Mouse (Mus musculus): ENCODE results near the gene Nop16. TPM values are rescaled to one million over a fixed set of nuclear protein-coding genes. Genes with fewer than 3 reads are reported as not detected.

The Nop16 gene
- polyA plus RNA-seq, 1 experiment, result 16.0 TPM

DNA sequence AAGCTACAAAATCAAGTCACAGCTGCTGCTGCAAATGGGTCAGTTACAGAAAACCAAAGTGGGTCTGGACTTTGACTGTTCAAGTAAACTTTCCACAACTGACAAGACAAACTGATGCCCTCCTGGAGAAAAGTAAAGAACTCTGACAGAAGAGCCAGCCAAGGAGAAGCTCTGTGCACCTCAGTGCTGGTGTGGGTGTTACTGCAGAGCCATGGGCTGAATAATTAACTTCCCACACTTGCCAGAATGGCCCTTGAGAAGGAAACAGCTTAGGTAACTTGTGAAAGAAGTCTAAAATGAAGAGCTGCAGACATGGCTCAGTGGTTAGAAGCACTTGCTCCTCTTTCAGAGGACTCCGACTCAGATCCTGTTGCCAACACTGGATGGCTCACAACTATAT lies 32.2 kb downstream of the Nop16 start:
- Histone ChIP-seq H3K4me3 (ENCODE audit: insufficient read depth, low read depth, low read length) (no peak overlapping the region), H3K27ac (replicated peaks; ENCODE audit: low read depth, low read length) (no peak overlapping the region), H3K4me1 (ENCODE audit: control insufficient read depth, insufficient read depth, insufficient read length, low read length) (peaks cover 4% of the 10 kb centered on the region; the same call in 1 of the 2 replicates)

DNA sequence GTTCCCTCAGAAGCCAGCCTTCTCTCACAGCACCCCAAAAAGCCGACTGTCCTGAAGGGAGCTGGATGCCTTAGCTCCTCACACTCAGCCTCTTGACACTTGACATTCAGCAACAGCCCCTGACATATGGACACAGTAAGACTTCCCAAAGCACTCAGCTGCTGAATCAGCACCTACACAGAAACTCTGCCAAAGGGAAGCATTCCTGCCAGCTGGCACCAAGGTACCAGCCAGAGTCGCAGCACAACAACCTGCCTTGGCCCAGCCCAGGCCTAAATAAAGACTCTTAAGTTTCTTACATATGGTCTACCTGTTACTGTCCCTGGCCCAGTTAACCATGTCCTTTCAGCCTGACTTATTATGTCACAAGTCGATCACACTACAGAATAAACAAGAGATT lies 33.1 kb downstream of the Nop16 start:
- Histone ChIP-seq H3K27ac (replicated peaks; ENCODE audit: low read depth, low read length) (peak overlapping the region; percentile 45; the same call in 1 of the 2 replicates), H3K4me1 (ENCODE audit: control insufficient read depth, insufficient read depth, insufficient read length, low read length) (peaks cover 4% of the 10 kb centered on the region; the same call in 1 of the 2 replicates), H3K4me3 (ENCODE audit: insufficient read depth, low read depth, low read length) (no peak overlapping the region)

DNA sequence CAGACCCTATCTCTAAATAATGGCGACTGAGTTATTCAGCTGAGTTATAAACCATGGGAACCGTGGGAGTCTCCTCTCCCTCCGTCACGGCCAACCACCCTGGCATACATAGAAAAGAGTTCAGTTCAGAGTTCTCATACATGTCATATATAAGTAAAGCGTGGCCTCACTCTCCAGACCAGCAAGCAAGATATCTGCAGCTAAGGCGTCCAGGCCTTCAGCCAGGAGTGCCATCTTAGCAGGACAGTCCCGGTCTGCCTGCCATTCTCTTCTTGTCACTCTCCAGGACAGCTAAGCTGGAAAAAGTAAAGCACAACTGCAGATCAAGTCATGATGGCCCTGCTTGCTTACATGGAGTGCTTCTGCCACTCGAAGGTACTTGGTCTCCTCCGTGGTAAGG lies 33.7 kb downstream of the Nop16 start:
- H3K4me1 ChIP-seq (ENCODE audit: control insufficient read depth, insufficient read depth, insufficient read length, low read length), result peaks cover 4% of the 10 kb centered on the region; the same call in 1 of the 2 replicates
- no peak overlapping the region for H3K4me3 ChIP-seq (ENCODE audit: insufficient read depth, low read depth, low read length)
- 0 out of 2 replicates have a peak overlapping the region, but pooled peaks have one; percentile 45 for H3K27ac ChIP-seq (replicated peaks; ENCODE audit: low read depth, low read length)

DNA sequence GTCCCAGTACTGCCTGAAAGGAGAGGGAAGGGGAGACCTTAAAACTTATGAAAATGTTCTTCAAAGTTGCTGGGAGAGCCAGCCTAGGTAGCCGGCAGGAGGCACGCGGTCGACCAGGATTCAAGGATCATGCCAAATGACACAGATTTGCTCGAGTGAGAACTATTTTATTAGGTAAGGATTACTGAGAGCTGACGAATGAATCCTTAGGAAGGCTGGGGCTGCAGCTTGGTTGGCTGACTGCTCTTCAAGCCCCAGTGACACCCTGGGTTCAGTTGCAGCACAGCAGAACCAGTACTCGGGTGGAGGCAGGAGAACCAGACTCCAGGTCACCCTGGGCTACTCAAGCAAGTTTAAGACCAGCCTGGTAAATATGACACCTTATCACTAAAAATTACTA lies 41.9 kb downstream of the Nop16 start:
- Histone ChIP-seq H3K4me3 (ENCODE audit: insufficient read depth, low read depth, low read length) (no peak overlapping the region), H3K27ac (replicated peaks; ENCODE audit: low read depth, low read length) (no peak overlapping the region), H3K4me1 (ENCODE audit: control insufficient read depth, insufficient read depth, insufficient read length, low read length) (no peaks in the 10 kb centered on the region)

Other genes with a start within 250 kb of the Nop16 start
- 1.0 and 1.4 TPM in 2 replicates for gene Cplx2, start 218.7 kb downstream of the Nop16 start, polyA plus RNA-seq (2012; ENCODE audit: insufficient read depth, insufficient read length, missing spikeins)
- gene Thoc3, start 121.2 kb downstream of the Nop16 start, polyA plus RNA-seq (2012; ENCODE audit: insufficient read depth, insufficient read length, missing spikeins), result 18.7 and 22.4 TPM in 2 replicates
- gene Simc1, start 86.3 kb downstream of the Nop16 start, polyA plus RNA-seq (2012; ENCODE audit: insufficient read depth, insufficient read length, missing spikeins), result 2.6 TPM in 2 replicates
- gene 4833439L19Rik, start 24.7 kb downstream of the Nop16 start, polyA plus RNA-seq (2012; ENCODE audit: insufficient read depth, insufficient read length, missing spikeins), result 122 and 176 TPM in 2 replicates
- 3.7 and 6.7 TPM in 2 replicates for gene Arl10, start 15.1 kb downstream of the Nop16 start, polyA plus RNA-seq (2012; ENCODE audit: insufficient read depth, insufficient read length, missing spikeins)
- 305 and 329 TPM in 2 replicates for gene Higd2a, start 117 bp upstream of the Nop16 start, polyA plus RNA-seq (2012; ENCODE audit: insufficient read depth, insufficient read length, missing spikeins)
- 44.2 and 48.8 TPM in 2 replicates for gene Cltb, start 21.3 kb upstream of the Nop16 start, polyA plus RNA-seq (2012; ENCODE audit: insufficient read depth, insufficient read length, missing spikeins)
- 26.1 and 26.3 TPM in 2 replicates for gene Faf2, start 31.7 kb upstream of the Nop16 start, polyA plus RNA-seq (2012; ENCODE audit: insufficient read depth, insufficient read length, missing spikeins)
- 46.7 and 49.4 TPM in 2 replicates for gene Rnf44, start 103.8 kb upstream of the Nop16 start, polyA plus RNA-seq (2012; ENCODE audit: insufficient read depth, insufficient read length, missing spikeins)
- not detected in 2 replicates for gene Cdhr2, start 111.4 kb upstream of the Nop16 start, polyA plus RNA-seq (2012; ENCODE audit: insufficient read depth, insufficient read length, missing spikeins)
- gene Gprin1, start 159.8 kb upstream of the Nop16 start, polyA plus RNA-seq (2012; ENCODE audit: insufficient read depth, insufficient read length, missing spikeins), result not detected in 2 replicates
- not detected in 2 replicates for gene Sncb, start 176.5 kb upstream of the Nop16 start, polyA plus RNA-seq (2012; ENCODE audit: insufficient read depth, insufficient read length, missing spikeins)
- not detected in 2 replicates for gene Eif4e1b, start 193.9 kb upstream of the Nop16 start, polyA plus RNA-seq (2012; ENCODE audit: insufficient read depth, insufficient read length, missing spikeins)
- gene Tspan17, start 199.3 kb upstream of the Nop16 start, polyA plus RNA-seq (2012; ENCODE audit: insufficient read depth, insufficient read length, missing spikeins), result 29.5 and 42.0 TPM in 2 replicates